Mouse (Mus musculus): ENCODE measurements at regions not wholly inside any gene's neighbourhood (a gene's known extent, or its start where the extent isn't known, plus 50 kb on each side); places are given as distances from the start of the nearest gene placed in this dataset.

- no peaks in the 10 kb centered on the region for H3K27me3 ChIP-seq (replicated peaks; ENCODE audit: control insufficient read depth, insufficient read depth, low read length)
- H3K4me3 ChIP-seq (ENCODE audit: low read depth, low read length) = no peak overlapping the region
- 50% methylated on average over 4 of the region's 4 CpGs for WGBS
- H3K36me3 ChIP-seq (ENCODE audit: control insufficient read depth, insufficient read depth, low read length) = no peaks in the 10 kb centered on the region
- H3K9me3 ChIP-seq (ENCODE audit: control insufficient read depth, low read length) = no peaks in the 10 kb centered on the region
- H3K27ac ChIP-seq (ENCODE audit: low read depth, low read length) = no peak overlapping the region
- no peak overlapping the region for H3K4me2 ChIP-seq
- H3K9ac ChIP-seq (ENCODE audit: low read depth, low read length) = no peak overlapping the region
- H3K4me1 ChIP-seq (replicated peaks; ENCODE audit: control insufficient read depth, insufficient read depth, low read length) = no peaks in the 10 kb centered on the region
- DNase-seq (ENCODE audit: low spot score) (no peak), ATAC-seq (replicated peaks; ENCODE audit: low FRiP score) (no peak)
Measured at GRCm38 (mm10) chr7:73644362-73644904, 95.7 kb upstream of the Fam174b start.

- Histone ChIP-seq H3K4me2 (no peak overlapping the region), H3K4me3 (ENCODE audit: low read depth, low read length) (no peak overlapping the region), H3K27me3 (replicated peaks; ENCODE audit: control insufficient read depth, insufficient read depth, low read length) (no peaks in the 10 kb centered on the region), H3K9ac (ENCODE audit: low read depth, low read length) (no peak overlapping the region), H3K4me1 (replicated peaks; ENCODE audit: control insufficient read depth, insufficient read depth, low read length) (no peaks in the 10 kb centered on the region), H3K9me3 (ENCODE audit: control insufficient read depth, low read length) (no peaks in the 10 kb centered on the region), H3K27ac (ENCODE audit: low read depth, low read length) (no peak overlapping the region), H3K36me3 (ENCODE audit: control insufficient read depth, insufficient read depth, low read length) (no peaks in the 10 kb centered on the region)
- DNase-seq (ENCODE audit: low spot score) = no peak
- ATAC-seq (replicated peaks; ENCODE audit: low FRiP score) = no peak
- 30% methylated on average over 10 of the region's 10 CpGs for WGBS
Measured at GRCm38 (mm10) chr7:73643993-73644335, 96.1 kb upstream of the Fam174b start.

DNA sequence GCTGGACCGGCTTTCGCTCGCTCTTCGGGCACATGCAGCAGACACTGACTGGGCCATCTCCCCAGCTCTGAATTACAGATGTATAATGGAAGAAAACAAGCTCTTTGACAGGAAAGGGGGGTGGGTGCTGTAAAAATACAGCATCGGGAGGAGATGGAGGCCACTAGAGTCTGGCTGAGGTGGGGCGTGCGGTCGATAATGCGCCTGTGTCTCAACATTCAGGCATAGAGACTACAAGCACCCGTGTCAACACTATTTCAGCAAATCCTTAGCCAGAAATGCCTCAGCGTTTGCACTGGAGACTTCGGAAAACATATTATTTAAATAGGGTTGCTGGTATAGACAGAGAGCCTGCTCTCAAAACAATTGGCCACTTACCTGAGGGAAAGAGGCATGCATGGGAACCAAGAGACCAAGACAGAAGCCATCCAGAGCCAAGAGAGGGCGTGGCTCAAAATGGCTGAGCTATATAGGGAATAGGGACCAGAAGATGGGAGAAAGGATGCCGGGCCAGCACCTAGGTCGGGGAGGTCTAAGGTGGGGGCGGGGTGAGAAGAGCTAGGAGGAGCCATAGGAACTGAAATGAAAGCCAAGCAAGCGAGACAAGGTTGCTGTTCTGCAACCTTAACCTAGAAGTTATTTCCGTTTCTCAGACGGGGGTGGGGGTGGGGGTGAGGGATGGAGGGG is 96.7 kb upstream of the Fam174b start:
- Histone ChIP-seq H3K4me1 (replicated peaks; ENCODE audit: control insufficient read depth, insufficient read depth, low read length) (no peaks in the 10 kb centered on the region), H3K27me3 (replicated peaks; ENCODE audit: control insufficient read depth, insufficient read depth, low read length) (no peaks in the 10 kb centered on the region), H3K4me2 (no peak overlapping the region), H3K27ac (ENCODE audit: low read depth, low read length) (no peak overlapping the region), H3K9me3 (ENCODE audit: control insufficient read depth, low read length) (no peaks in the 10 kb centered on the region), H3K36me3 (ENCODE audit: control insufficient read depth, insufficient read depth, low read length) (no peaks in the 10 kb centered on the region), H3K4me3 (ENCODE audit: low read depth, low read length) (no peak overlapping the region), H3K9ac (ENCODE audit: low read depth, low read length) (no peak overlapping the region)
- ATAC-seq (replicated peaks; ENCODE audit: low FRiP score) = no peak
- 73% methylated on average over 19 of the region's 19 CpGs for WGBS
- DNase-seq (ENCODE audit: low spot score) = no peak

DNA sequence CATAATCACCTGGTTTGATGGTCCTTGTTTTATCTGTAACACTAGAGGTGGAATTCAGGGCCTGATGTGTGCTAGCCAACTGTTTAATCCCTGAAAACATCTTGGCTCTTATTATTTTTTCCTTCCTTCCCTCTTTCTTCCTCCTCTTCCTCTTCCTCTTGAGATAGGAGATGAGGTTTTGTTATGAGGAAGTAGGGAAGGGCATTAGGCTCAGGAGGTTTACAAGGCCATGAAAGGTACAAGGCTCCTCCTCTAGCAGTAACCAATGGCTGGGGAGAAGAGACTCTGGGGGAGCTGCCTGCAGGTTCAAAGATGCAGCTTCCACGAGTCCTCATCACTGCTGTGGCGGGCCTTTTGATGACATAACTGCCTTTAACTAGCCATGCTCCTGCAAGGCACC is 98.6 kb upstream of the Chd2 start:
- Histone ChIP-seq H3K4me1 (replicated peaks; ENCODE audit: control insufficient read depth, insufficient read depth, low read length) (no peaks in the 10 kb centered on the region), H3K9ac (ENCODE audit: low read depth, low read length) (no peak overlapping the region), H3K27me3 (replicated peaks; ENCODE audit: control insufficient read depth, insufficient read depth, low read length) (no peaks in the 10 kb centered on the region), H3K9me3 (ENCODE audit: control insufficient read depth, low read length) (no peaks in the 10 kb centered on the region), H3K4me2 (no peak overlapping the region), H3K4me3 (ENCODE audit: low read depth, low read length) (no peak overlapping the region), H3K36me3 (ENCODE audit: control insufficient read depth, insufficient read depth, low read length) (no peaks in the 10 kb centered on the region), H3K27ac (ENCODE audit: low read depth, low read length) (no peak overlapping the region)
- 52% methylated on average over 2 of the region's 2 CpGs for WGBS
- ATAC-seq (replicated peaks; ENCODE audit: low FRiP score) (no peak), DNase-seq (ENCODE audit: low spot score) (no peak)

DNA sequence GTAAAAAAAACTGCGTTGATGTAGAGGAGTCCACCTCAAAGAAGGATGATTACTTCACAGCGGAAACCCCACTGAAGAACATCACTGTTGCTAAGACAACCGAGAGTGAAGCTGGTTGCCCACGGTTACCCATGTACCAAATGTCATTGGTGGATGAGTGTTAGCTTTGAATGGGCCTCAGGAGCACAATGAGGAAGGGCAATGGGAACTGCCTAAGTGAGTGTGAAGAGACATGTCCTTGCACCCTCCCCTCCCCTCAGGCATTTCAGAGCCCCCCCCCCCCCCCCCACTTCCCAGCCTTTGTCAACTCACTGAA is 96.1 kb upstream of the Chd2 start:
- no peaks in the 10 kb centered on the region for H3K36me3 ChIP-seq (ENCODE audit: control insufficient read depth, insufficient read depth, low read length)
- H3K9ac ChIP-seq (ENCODE audit: low read depth, low read length) = no peak overlapping the region
- H3K4me2 ChIP-seq = no peak overlapping the region
- DNase-seq (ENCODE audit: low spot score) (no peak), ATAC-seq (replicated peaks; ENCODE audit: low FRiP score) (no peak)
- H3K4me3 ChIP-seq (ENCODE audit: low read depth, low read length) = no peak overlapping the region
- 72% methylated on average over 4 of the region's 4 CpGs for WGBS
- H3K27me3 ChIP-seq (replicated peaks; ENCODE audit: control insufficient read depth, insufficient read depth, low read length) = no peaks in the 10 kb centered on the region
- no peaks in the 10 kb centered on the region for H3K4me1 ChIP-seq (replicated peaks; ENCODE audit: control insufficient read depth, insufficient read depth, low read length)
- H3K27ac ChIP-seq (ENCODE audit: low read depth, low read length) = no peak overlapping the region
- no peaks in the 10 kb centered on the region for H3K9me3 ChIP-seq (ENCODE audit: control insufficient read depth, low read length)

- Histone ChIP-seq H3K9ac (ENCODE audit: low read depth, low read length) (no peak overlapping the region), H3K27ac (ENCODE audit: low read depth, low read length) (no peak overlapping the region), H3K36me3 (ENCODE audit: control insufficient read depth, insufficient read depth, low read length) (no peaks in the 10 kb centered on the region), H3K9me3 (ENCODE audit: control insufficient read depth, low read length) (no peaks in the 10 kb centered on the region), H3K27me3 (replicated peaks; ENCODE audit: control insufficient read depth, insufficient read depth, low read length) (no peaks in the 10 kb centered on the region), H3K4me3 (ENCODE audit: low read depth, low read length) (no peak overlapping the region), H3K4me2 (no peak overlapping the region), H3K4me1 (replicated peaks; ENCODE audit: control insufficient read depth, insufficient read depth, low read length) (no peaks in the 10 kb centered on the region)
- no peak for DNase-seq (ENCODE audit: low spot score)
- WGBS = 73% methylated on average over 5 of the region's 5 CpGs
- ATAC-seq (replicated peaks; ENCODE audit: low FRiP score) = no peak
Measured at GRCm38 (mm10) chr7:73637101-73637809, 95.6 kb upstream of the Chd2 start.

DNA sequence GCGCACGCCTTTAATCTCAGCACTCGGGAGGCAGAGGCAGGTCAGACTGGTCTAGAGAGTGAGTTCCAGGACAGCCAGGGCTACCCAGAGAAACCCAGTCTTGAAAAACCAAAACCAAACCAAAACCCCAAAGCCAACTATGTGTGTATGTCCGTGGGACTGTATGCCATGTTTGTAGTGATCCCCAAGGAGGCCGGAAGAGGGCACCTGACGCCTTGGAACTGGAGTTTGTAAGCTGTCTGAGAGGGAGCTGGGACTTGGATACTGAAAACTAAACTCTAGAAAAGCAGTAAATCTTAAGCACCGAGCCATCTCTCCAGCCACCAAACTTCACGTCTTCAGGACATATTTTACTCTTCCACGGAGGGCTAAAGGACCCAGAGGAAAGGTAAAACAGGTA is 93.8 kb upstream of the Chd2 start:
- no peak for ATAC-seq (replicated peaks; ENCODE audit: low FRiP score)
- 88% methylated on average over 9 of the region's 9 CpGs for WGBS

GRCm38 (mm10) chr7:73630790-73631189 is 89.2 kb upstream of the Chd2 start:
- H3K27me3 ChIP-seq (replicated peaks; ENCODE audit: control insufficient read depth, insufficient read depth, low read length) = no peaks in the 10 kb centered on the region
- no peak overlapping the region for H3K4me2 ChIP-seq
- H3K36me3 ChIP-seq (ENCODE audit: control insufficient read depth, insufficient read depth, low read length) = no peaks in the 10 kb centered on the region
- ATAC-seq (replicated peaks; ENCODE audit: low FRiP score) (no peak), DNase-seq (ENCODE audit: low spot score) (no peak)
- H3K4me3 ChIP-seq (ENCODE audit: low read depth, low read length) = no peak overlapping the region
- no peak overlapping the region for H3K9ac ChIP-seq (ENCODE audit: low read depth, low read length)
- H3K4me1 ChIP-seq (replicated peaks; ENCODE audit: control insufficient read depth, insufficient read depth, low read length) = peaks cover 6% of the 10 kb centered on the region; the same call in 1 of the 2 replicates
- WGBS = 78% methylated on average over 7 of the region's 7 CpGs
- H3K9me3 ChIP-seq (ENCODE audit: control insufficient read depth, low read length) = no peaks in the 10 kb centered on the region
- no peak overlapping the region for H3K27ac ChIP-seq (ENCODE audit: low read depth, low read length)

More for the DNA sequence above, 93.8 kb upstream of the Chd2 start:
- Histone ChIP-seq H3K4me1 (replicated peaks; ENCODE audit: control insufficient read depth, insufficient read depth, low read length) (no peaks in the 10 kb centered on the region), H3K27me3 (replicated peaks; ENCODE audit: control insufficient read depth, insufficient read depth, low read length) (no peaks in the 10 kb centered on the region), H3K27ac (ENCODE audit: low read depth, low read length) (no peak overlapping the region), H3K4me3 (ENCODE audit: low read depth, low read length) (no peak overlapping the region), H3K36me3 (ENCODE audit: control insufficient read depth, insufficient read depth, low read length) (no peaks in the 10 kb centered on the region), H3K9me3 (ENCODE audit: control insufficient read depth, low read length) (no peaks in the 10 kb centered on the region), H3K9ac (ENCODE audit: low read depth, low read length) (no peak overlapping the region), H3K4me2 (no peak overlapping the region)
- no peak for DNase-seq (ENCODE audit: low spot score)

DNA sequence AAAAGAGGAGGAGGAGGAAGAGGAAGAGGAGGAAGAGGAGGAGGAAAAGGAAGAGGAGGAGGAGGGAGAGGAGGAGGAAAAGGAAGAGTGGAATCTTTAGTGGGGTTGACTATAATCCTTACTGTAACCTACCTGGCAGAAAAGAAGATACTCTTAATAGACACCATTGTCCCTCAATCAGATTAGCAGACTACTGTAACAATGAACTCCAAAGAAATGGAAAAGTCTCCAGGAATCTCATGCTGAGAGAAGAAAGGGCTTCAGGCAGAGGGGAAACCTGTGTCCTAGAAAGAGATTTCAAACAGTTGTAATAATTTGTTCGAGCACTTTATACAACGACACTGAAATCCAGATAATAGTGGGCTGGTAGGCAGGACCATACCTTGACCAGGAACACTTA is 87.6 kb upstream of the Chd2 start:
- no peaks in the 10 kb centered on the region for H3K36me3 ChIP-seq (ENCODE audit: control insufficient read depth, insufficient read depth, low read length)
- WGBS = 89% methylated on average over 2 of the region's 2 CpGs
- no peak overlapping the region for H3K9ac ChIP-seq (ENCODE audit: low read depth, low read length)
- DNase-seq (ENCODE audit: low spot score) = no peak
- no peak overlapping the region for H3K27ac ChIP-seq (ENCODE audit: low read depth, low read length)
- ATAC-seq (replicated peaks; ENCODE audit: low FRiP score) = no peak
- peaks cover 6% of the 10 kb centered on the region; the same call in 1 of the 2 replicates for H3K4me1 ChIP-seq (replicated peaks; ENCODE audit: control insufficient read depth, insufficient read depth, low read length)
- H3K4me3 ChIP-seq (ENCODE audit: low read depth, low read length) = no peak overlapping the region
- no peak overlapping the region for H3K4me2 ChIP-seq
- H3K27me3 ChIP-seq (replicated peaks; ENCODE audit: control insufficient read depth, insufficient read depth, low read length) = no peaks in the 10 kb centered on the region
- H3K9me3 ChIP-seq (ENCODE audit: control insufficient read depth, low read length) = no peaks in the 10 kb centered on the region

Measured in liver, embryonic 11.5 days (tissue).